Mouse (Mus musculus) gastrocnemius, postnatal 4 days (tissue): Measurements from ENCODE around the gene Hand2. TPM values are rescaled to one million over a fixed set of nuclear protein-coding genes. Genes with fewer than 3 reads are reported as not detected.
A peak's percentile ranks its signal among the peaks of the same experiment; 100 is the strongest.

Experiments
- DNase-seq, 2 experiments: peaks; one replicate each; pipeline ENCODE4 v3.0.0; 2021 to 2022; ENCODE audit warnings: low spot score in 2 of 2, mixed read lengths in 2 of 2
- long read RNA-seq, 2 experiments: library from polyadenylated mRNA; stranded (forward); transcript quantifications; one replicate each; pipeline ENCODE4 v2.0.0; 2021
- total RNA-seq, 2 experiments: library from RNA; stranded (reverse); gene quantifications; 2 replicates each; pipeline ENCODE4 v1.2.3; 2021

Hand2 gene
- total RNA-seq: 1 to 10 TPM; 1.5 to 1.6 TPM
- long read RNA-seq, experiment 1, partial matches to known transcripts: 0 of 2 reads
- long read RNA-seq, experiment 1, other reads (novel, unspliced or antisense): 1 of 2 reads
- long read RNA-seq, experiment 2, transcript Hand2-201 (2 exons, 2,351 nt): major isoform, 5 of 5 reads
- long read RNA-seq, experiment 2, partial matches to known transcripts: 0 of 5 reads
- long read RNA-seq, experiment 2, other reads (novel, unspliced or antisense): 0 of 5 reads

- peak in 1 of 2 experiments; percentile 47 for DNase-seq
Observed at GRCm38 (mm10) chr8:57320851-57321743, at the start of gene Hand2. Gene Hand2 (plus strand): TSS chr8:57320983.

- DNase-seq: no peak
Observed at GRCm38 (mm10) chr8:57273055-57273454, 47.7 kb upstream of the Hand2 start.

GRCm38 (mm10) chr8:57293441-57293840 lies 27.3 kb upstream of the Hand2 start:
- no peak for DNase-seq

- DNase-seq: no peak
Observed at GRCm38 (mm10) chr8:57303513-57303912, 17.3 kb upstream of the Hand2 start.

GRCm38 (mm10) chr8:57304944-57305343 lies 15.8 kb upstream of the Hand2 start:
- DNase-seq: no peak

- DNase-seq: no peak
Observed at GRCm38 (mm10) chr8:57306441-57306840, 14.3 kb upstream of the Hand2 start.

- DNase-seq: no peak
Observed at GRCm38 (mm10) chr8:57309844-57310485, 10.8 kb upstream of the Hand2 start.

- DNase-seq: peak in 1 of 2 experiments; percentile 23
Observed at GRCm38 (mm10) chr8:57312031-57312981, 8.5 kb upstream of the Hand2 start.

- DNase-seq: no peak
Observed at GRCm38 (mm10) chr8:57313583-57313982, 7.2 kb upstream of the Hand2 start.

GRCm38 (mm10) chr8:57314216-57314615 lies 6.6 kb upstream of the Hand2 start:
- no peak for DNase-seq

GRCm38 (mm10) chr8:57315471-57315870 lies 5.3 kb upstream of the Hand2 start:
- DNase-seq: no peak

- DNase-seq: no peak
Observed at GRCm38 (mm10) chr8:57317107-57317506, 3.7 kb upstream of the Hand2 start.

GRCm38 (mm10) chr8:57317890-57318480 lies 2.8 kb upstream of the Hand2 start:
- no peak for DNase-seq

GRCm38 (mm10) chr8:57319092-57319980 lies 1.4 kb upstream of the Hand2 start:
- DNase-seq: no peak

GRCm38 (mm10) chr8:57319981-57320585 lies 700 bp upstream of the Hand2 start:
- no peak for DNase-seq

- DNase-seq: peak in 1 of 2 experiments; percentile 28
Observed at GRCm38 (mm10) chr8:57321898-57322895, 1.4 kb downstream of the Hand2 start.
